Mouse (Mus musculus): Measurements from ENCODE around the gene Dmc1.

Dmc1 gene

GRCm38 (mm10) chr15:79575543-79576222 is 29.2 kb downstream of the Dmc1 start:
- DNase-seq (ENCODE audit: low read depth, low spot score) = no peak

GRCm38 (mm10) chr15:79562417-79562816 is 42.5 kb downstream of the Dmc1 start:
- no peak for DNase-seq (ENCODE audit: low read depth, low spot score)

GRCm38 (mm10) chr15:79559649-79560048 is 45.3 kb downstream of the Dmc1 start:
- DNase-seq (ENCODE audit: low read depth, low spot score) = no peak

- DNase-seq (ENCODE audit: low read depth, low spot score) = no peak
Observed at GRCm38 (mm10) chr15:79552566-79552965, 52.3 kb downstream of the Dmc1 start.

- DNase-seq (ENCODE audit: low read depth, low spot score) = no peak
Observed at GRCm38 (mm10) chr15:79548226-79548625, 56.7 kb downstream of the Dmc1 start.

- no peak for DNase-seq (ENCODE audit: low read depth, low spot score)
Observed at GRCm38 (mm10) chr15:79547289-79547820, 57.6 kb downstream of the Dmc1 start.

GRCm38 (mm10) chr15:79546410-79547288 is 58.3 kb downstream of the Dmc1 start, which contains the start of gene Ddx17:
TSS of gene Ddx17 (minus strand) at chr15:79546741.
- DNase-seq (ENCODE audit: low read depth, low spot score) = peak; percentile 97

- no peak for DNase-seq (ENCODE audit: low read depth, low spot score)
Observed at GRCm38 (mm10) chr15:79545921-79546399, 58.9 kb downstream of the Dmc1 start.

GRCm38 (mm10) chr15:79545496-79545895 is 59.4 kb downstream of the Dmc1 start:
- DNase-seq (ENCODE audit: low read depth, low spot score) = no peak

- DNase-seq (ENCODE audit: low read depth, low spot score) = no peak
Observed at GRCm38 (mm10) chr15:79543968-79544367, 60.9 kb downstream of the Dmc1 start.

GRCm38 (mm10) chr15:79533796-79534195 is 71.1 kb downstream of the Dmc1 start:
- DNase-seq (ENCODE audit: low read depth, low spot score) = no peak

- DNase-seq (ENCODE audit: low read depth, low spot score) = no peak
Observed at GRCm38 (mm10) chr15:79529935-79530334, 75.0 kb downstream of the Dmc1 start.

- DNase-seq (ENCODE audit: low read depth, low spot score) = no peak
Observed at GRCm38 (mm10) chr15:79527991-79528639, 76.8 kb downstream of the Dmc1 start.

- DNase-seq (ENCODE audit: low read depth, low spot score) = no peak
Observed at GRCm38 (mm10) chr15:79527192-79527591, 77.7 kb downstream of the Dmc1 start.

GRCm38 (mm10) chr15:79525979-79526768 is 78.7 kb downstream of the Dmc1 start:
- DNase-seq (ENCODE audit: low read depth, low spot score) = no peak

- DNase-seq (ENCODE audit: low read depth, low spot score) = no peak
Observed at GRCm38 (mm10) chr15:79525564-79525963, 79.3 kb downstream of the Dmc1 start.

- DNase-seq (ENCODE audit: low read depth, low spot score) = no peak
Observed at GRCm38 (mm10) chr15:79519400-79520220, 85.3 kb downstream of the Dmc1 start.

- no peak for DNase-seq (ENCODE audit: low read depth, low spot score)
Observed at GRCm38 (mm10) chr15:79518571-79518970, 86.3 kb downstream of the Dmc1 start.

GRCm38 (mm10) chr15:79517710-79518109 is 87.2 kb downstream of the Dmc1 start:
- no peak for DNase-seq (ENCODE audit: low read depth, low spot score)

Measured in brain, embryonic 18.5 days (tissue).